ENCODE assay signal across 8 mouse cellular contexts in the genomic region with DNA sequence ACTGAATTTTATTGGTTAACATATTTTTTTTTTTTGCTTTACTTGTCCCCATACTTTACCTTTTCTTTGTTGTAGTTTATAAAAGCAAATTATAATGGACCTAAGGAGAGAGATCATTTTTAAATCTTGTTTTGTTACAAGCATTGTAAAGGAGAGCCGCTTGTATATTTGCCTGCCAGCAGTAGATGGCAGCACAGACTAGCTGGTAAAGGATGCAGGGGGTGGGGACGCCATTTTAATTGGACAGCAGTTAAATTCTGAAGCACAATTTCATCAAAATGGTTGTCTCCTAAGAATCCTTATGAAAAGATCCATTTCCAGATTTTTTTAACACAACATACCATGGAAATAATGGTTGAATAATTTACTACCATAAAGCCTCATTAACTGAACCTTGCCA.
DNase-seq lines count a peak whose midpoint lies in the region; TF ChIP-seq lines count a peak whose summit lies in the region.
"Had no signal": no experiment of that assay in that cellular context is flagged by ENCODE, and none has a peak within 500 bp of the region (broad histone marks: within the 10 kb centered on the region; RNA-seq: fewer than 3 reads in every experiment).

No protein-coding gene starts in this region.

- H3K4me1 ChIP-seq in ES-E14 (ENCODE audit: control insufficient read depth in 2 of 2, insufficient read depth in 2 of 2, low read length in 2 of 2, poor library complexity in 1 of 2), result no peaks in the 10 kb centered on the region
- H3K4me1 ChIP-seq: limb, embryonic 15.5 days had no signal

- no peak overlapping the region for H3K4me3 ChIP-seq in ES-E14 (ENCODE audit: insufficient read depth in 1 of 2, low read depth in 1 of 2, low read length in 2 of 2, poor library complexity in 1 of 2, severe bottlenecking in 1 of 2)
- H3K4me3 ChIP-seq: limb, embryonic 15.5 days had no signal

- DNase-seq in layer of hippocampus, adult 11-12 months (ENCODE audit: low spot score), result peak; percentile 6
- DNase-seq in layer of hippocampus, adult 8-10 months (ENCODE audit: low spot score in 2 of 2), result no peak
- DNase-seq in ES-E14 (ENCODE audit: low read depth, low spot score), result peak; percentile 9
- DNase-seq in adrenal gland, postnatal 25 days, result peak; percentile 15
- peak; percentile 43 for DNase-seq in forelimb bud, embryonic 11.5 days (ENCODE audit: low read depth, low spot score)
- peak; percentile 11 for DNase-seq in lung, postnatal 14 days
- no peak for DNase-seq in spleen, postnatal 36 days (ENCODE audit: low spot score in 2 of 2)

- H3K9me3 ChIP-seq in ES-E14 (ENCODE audit: control insufficient read depth, insufficient read depth, low read depth, low read length), result no peaks in the 10 kb centered on the region
- H3K9me3 ChIP-seq: limb, embryonic 15.5 days had no signal

- in situ Hi-C loops in ES-E14 (cut with MboI; ENCODE audit: low sequenced_read_pairs in 2 of 2, unreplicated experiment in 2 of 2), result loop anchor here (10.0 to 25.0 kb wide), 2 partner anchors 248 to 256 kb away; no protein-coding TSS in a partner anchor

- no peak overlapping the region for H3K9ac ChIP-seq in ES-E14 (ENCODE audit: insufficient read depth, low read depth, low read length, poor library complexity, severe bottlenecking)
- H3K9ac ChIP-seq: limb, embryonic 15.5 days had no signal

- no peaks in the 10 kb centered on the region for H3K36me3 ChIP-seq in ES-E14 (ENCODE audit: control insufficient read depth, insufficient read depth, low read length, poor library complexity, severe bottlenecking)
- H3K36me3 ChIP-seq: limb, embryonic 15.5 days had no signal

- H3K27ac ChIP-seq in ES-E14 (ENCODE audit: insufficient read depth, low read depth, low read length, poor library complexity, severe bottlenecking), result no peak overlapping the region
- H3K27ac ChIP-seq: limb, embryonic 15.5 days had no signal

TF ChIP-seq in ES-E14, 5 proteins besides CTCF, POLR2A, EP300 and RAD21:
- TF ChIP-seq ZC3H11A (IDR thresholded peaks at IDR 0.05; ENCODE audit: borderline replicate concordance, low read depth, low read length), result peak; percentile 87
- TF ChIP-seq MAFK (IDR thresholded peaks at IDR 0.05; ENCODE audit: insufficient read depth, low read depth, low read length), result no peak
- no peak for TF ChIP-seq ZNF384 (IDR thresholded peaks at IDR 0.05; ENCODE audit: low read depth, low read length)
TF ChIP-seq in ES-E14: peak in this region for 1.

Comparison
In these comparisons a context has a peak if more than half of its experiments do, and no peak if none do; other contexts are left out.
1. DNase-seq: peak in layer of hippocampus, adult 11-12 months (single experiment), ES-E14 (single experiment), adrenal gland, postnatal 25 days (single experiment), forelimb bud, embryonic 11.5 days (single experiment) and lung, postnatal 14 days (single experiment); none in layer of hippocampus, adult 8-10 months (0 of 2) and spleen, postnatal 36 days (0 of 2).